Mouse (Mus musculus): ENCODE results near the gene Cdhr2. TPM values are rescaled to one million over a fixed set of nuclear protein-coding genes. Genes with fewer than 3 reads are reported as not detected.

The Cdhr2 gene
- polyA plus RNA-seq, 1 experiment, result not detected

- no peaks in the 10 kb centered on the region for H3K4me1 ChIP-seq (ENCODE audit: control insufficient read depth, insufficient read depth, low read length)
- H3K4me3 ChIP-seq (replicated peaks; ENCODE audit: control insufficient read depth, low read depth, low read length), result no peak overlapping the region
- no peak overlapping the region for H3K27ac ChIP-seq (ENCODE audit: control insufficient read depth, insufficient read depth, low read depth, low read length, poor library complexity)
- WGBS, result 75% methylated on average over 11 of the region's 11 CpGs
- TF ChIP-seq CTCF (IDR thresholded peaks at IDR 0.05; ENCODE audit: control insufficient read depth, insufficient read depth, low read length) (no peak), POLR2A (IDR thresholded peaks at IDR 0.05; ENCODE audit: borderline replicate concordance, control insufficient read depth, low read depth, low read length) (no peak)
These were observed 24.9 kb downstream of the Cdhr2 start for GRCm38 (mm10) chr13:54726131-54726530.

- Histone ChIP-seq H3K4me1 (ENCODE audit: control insufficient read depth, insufficient read depth, low read length) (no peaks in the 10 kb centered on the region), H3K4me3 (replicated peaks; ENCODE audit: control insufficient read depth, low read depth, low read length) (no peak overlapping the region), H3K27ac (ENCODE audit: control insufficient read depth, insufficient read depth, low read depth, low read length, poor library complexity) (no peak overlapping the region)
- 21% methylated on average over 3 of the region's 3 CpGs for WGBS
- no peak for TF ChIP-seq POLR2A (IDR thresholded peaks at IDR 0.05; ENCODE audit: borderline replicate concordance, control insufficient read depth, low read depth, low read length)
- TF ChIP-seq CTCF (IDR thresholded peaks at IDR 0.05; ENCODE audit: control insufficient read depth, insufficient read depth, low read length), result no peak
These were observed 35.7 kb downstream of the Cdhr2 start for GRCm38 (mm10) chr13:54736931-54737330.

GRCm38 (mm10) chr13:54737488-54738212 lies 36.4 kb downstream of the Cdhr2 start:
- 5% methylated on average over 87 of the region's 87 CpGs for WGBS
- no peak overlapping the region for H3K4me3 ChIP-seq (replicated peaks; ENCODE audit: control insufficient read depth, low read depth, low read length)
- no peak overlapping the region; the same call in 1 of the 2 replicates for H3K27ac ChIP-seq (ENCODE audit: control insufficient read depth, insufficient read depth, low read depth, low read length, poor library complexity)
- no peak for TF ChIP-seq CTCF (IDR thresholded peaks at IDR 0.05; ENCODE audit: control insufficient read depth, insufficient read depth, low read length)
- no peak for TF ChIP-seq POLR2A (IDR thresholded peaks at IDR 0.05; ENCODE audit: borderline replicate concordance, control insufficient read depth, low read depth, low read length)
- no peaks in the 10 kb centered on the region for H3K4me1 ChIP-seq (ENCODE audit: control insufficient read depth, insufficient read depth, low read length)

- TF ChIP-seq CTCF (IDR thresholded peaks at IDR 0.05; ENCODE audit: control insufficient read depth, insufficient read depth, low read length), result no peak
- TF ChIP-seq POLR2A (IDR thresholded peaks at IDR 0.05; ENCODE audit: borderline replicate concordance, control insufficient read depth, low read depth, low read length), result no peak
- WGBS, result 9% methylated on average over 33 of the region's 34 CpGs
- H3K4me3 ChIP-seq (replicated peaks; ENCODE audit: control insufficient read depth, low read depth, low read length), result no peak overlapping the region
- H3K4me1 ChIP-seq (ENCODE audit: control insufficient read depth, insufficient read depth, low read length), result no peaks in the 10 kb centered on the region
- no peak overlapping the region; the same call in 1 of the 2 replicates for H3K27ac ChIP-seq (ENCODE audit: control insufficient read depth, insufficient read depth, low read depth, low read length, poor library complexity)
These were observed 36.9 kb downstream of the Cdhr2 start for GRCm38 (mm10) chr13:54738213-54738601.

GRCm38 (mm10) chr13:54746110-54746509 lies 44.8 kb downstream of the Cdhr2 start:
- WGBS, result 36% methylated on average over 6 of the region's 6 CpGs
- no peak for TF ChIP-seq POLR2A (IDR thresholded peaks at IDR 0.05; ENCODE audit: borderline replicate concordance, control insufficient read depth, low read depth, low read length)
- no peak for TF ChIP-seq CTCF (IDR thresholded peaks at IDR 0.05; ENCODE audit: control insufficient read depth, insufficient read depth, low read length)
- H3K27ac ChIP-seq (ENCODE audit: control insufficient read depth, insufficient read depth, low read depth, low read length, poor library complexity), result no peak overlapping the region
- H3K4me3 ChIP-seq (replicated peaks; ENCODE audit: control insufficient read depth, low read depth, low read length), result no peak overlapping the region
- no peaks in the 10 kb centered on the region for H3K4me1 ChIP-seq (ENCODE audit: control insufficient read depth, insufficient read depth, low read length)

- 42% methylated on average over 10 of the region's 10 CpGs for WGBS
- TF ChIP-seq POLR2A (IDR thresholded peaks at IDR 0.05; ENCODE audit: borderline replicate concordance, control insufficient read depth, low read depth, low read length), result no peak
- no peak for TF ChIP-seq CTCF (IDR thresholded peaks at IDR 0.05; ENCODE audit: control insufficient read depth, insufficient read depth, low read length)
These were observed 45.6 kb downstream of the Cdhr2 start for GRCm38 (mm10) chr13:54746896-54747295.

GRCm38 (mm10) chr13:54748190-54748589 lies 46.9 kb downstream of the Cdhr2 start:
- no peak for TF ChIP-seq CTCF (IDR thresholded peaks at IDR 0.05; ENCODE audit: control insufficient read depth, insufficient read depth, low read length)
- TF ChIP-seq POLR2A (IDR thresholded peaks at IDR 0.05; ENCODE audit: borderline replicate concordance, control insufficient read depth, low read depth, low read length), result no peak
- no peaks in the 10 kb centered on the region for H3K4me1 ChIP-seq (ENCODE audit: control insufficient read depth, insufficient read depth, low read length)
- no peak overlapping the region for H3K4me3 ChIP-seq (replicated peaks; ENCODE audit: control insufficient read depth, low read depth, low read length)
- WGBS, result 74% methylated on average over 8 of the region's 8 CpGs
- H3K27ac ChIP-seq (ENCODE audit: control insufficient read depth, insufficient read depth, low read depth, low read length, poor library complexity), result no peak overlapping the region

More at GRCm38 (mm10) chr13:54746896-54747295, 45.6 kb downstream of the Cdhr2 start:
- Histone ChIP-seq H3K4me3 (replicated peaks; ENCODE audit: control insufficient read depth, low read depth, low read length) (no peak overlapping the region), H3K4me1 (ENCODE audit: control insufficient read depth, insufficient read depth, low read length) (no peaks in the 10 kb centered on the region), H3K27ac (ENCODE audit: control insufficient read depth, insufficient read depth, low read depth, low read length, poor library complexity) (no peak overlapping the region)

GRCm38 (mm10) chr13:54748721-54749060 lies 47.4 kb downstream of the Cdhr2 start:
- Histone ChIP-seq H3K4me1 (ENCODE audit: control insufficient read depth, insufficient read depth, low read length) (no peaks in the 10 kb centered on the region), H3K4me3 (replicated peaks; ENCODE audit: control insufficient read depth, low read depth, low read length) (no peak overlapping the region), H3K27ac (ENCODE audit: control insufficient read depth, insufficient read depth, low read depth, low read length, poor library complexity) (no peak overlapping the region)
- TF ChIP-seq CTCF (IDR thresholded peaks at IDR 0.05; ENCODE audit: control insufficient read depth, insufficient read depth, low read length), result no peak
- TF ChIP-seq POLR2A (IDR thresholded peaks at IDR 0.05; ENCODE audit: borderline replicate concordance, control insufficient read depth, low read depth, low read length), result no peak
- 61% methylated on average over 10 of the region's 10 CpGs for WGBS
